Mouse (Mus musculus) heart, postnatal 0 days (tissue): ENCODE measurements around the gene Dmd. TPM values are rescaled to one million over a fixed set of nuclear protein-coding genes. Genes with fewer than 3 reads are reported as not detected.

ENCODE experiments used
- ATAC-seq: fragments of 200-750 bp; cut with Nextera tagmentation; 2 replicates; pipeline ENCODE4 v1.8.0; 2017; ENCODE audit warnings: low read depth, moderate number of reproducible peaks, moderate library complexity; ENCODE audit not compliant: insufficient read depth
- DNase-seq: peaks from one replicate; pipeline ENCODE4 v3.0.0-alpha.2; 2016; ENCODE audit warnings: low spot score
- H3K27ac ChIP-seq: fragments of 300-500 bp; sonication (generic); 2 replicates; pipeline ENCODE4 v1.5.1; 2014; ENCODE audit warnings: low read depth, mild to moderate bottlenecking
- H3K27me3 ChIP-seq: fragments of 300-500 bp; sonication (generic); 2 replicates; pipeline ENCODE4 v1.6.1; 2014; ENCODE audit warnings: low read length, mixed read lengths; ENCODE audit not compliant: control insufficient read depth, insufficient read depth
- H3K36me3 ChIP-seq: fragments of 300-500 bp; sonication (generic); replicated peaks from 2 replicates; pipeline ENCODE4 v1.6.1; 2014; ENCODE audit warnings: low read length, mixed read lengths; ENCODE audit not compliant: control insufficient read depth, insufficient read depth
- H3K4me1 ChIP-seq: fragments of 300-500 bp; sonication (generic); 2 replicates; pipeline ENCODE4 v1.6.1; 2014; ENCODE audit warnings: antibody characterized with exemption; ENCODE audit not compliant: control insufficient read depth, insufficient read depth
- H3K4me2 ChIP-seq: fragments of 300-500 bp; sonication (generic); 2 replicates; pipeline ENCODE4 v1.6.1; 2014; ENCODE audit warnings: low read depth, mild to moderate bottlenecking, low read length, moderate library complexity
- H3K4me3 ChIP-seq: fragments of 300-500 bp; sonication (generic); 2 replicates; pipeline ENCODE4 v1.5.1; 2014; ENCODE audit warnings: low read depth, low read length
- H3K9ac ChIP-seq: fragments of 300-500 bp; sonication (generic); replicated peaks from 2 replicates; pipeline ENCODE4 v1.6.1; 2014; ENCODE audit warnings: low read depth, low read length, mixed read lengths
- H3K9me3 ChIP-seq: fragments of 300-500 bp; sonication (generic); replicated peaks from 2 replicates; pipeline ENCODE4 v1.6.1; 2016; ENCODE audit warnings: low read length; ENCODE audit not compliant: control insufficient read depth
- CTCF ChIP-seq: IDR thresholded peaks from 2 replicates; pipeline ENCODE4 v1.5.1; 2016; ENCODE audit warnings: antibody characterized with exemption, control low read depth, low read depth
- EP300 ChIP-seq: IDR thresholded peaks from 2 replicates; pipeline ENCODE4 v1.6.1; 2016; ENCODE audit warnings: antibody characterized with exemption, low read depth
- WGBS: fragments of 180-500 bp; shearing (Covaris S2); extraction: QIAGEN DNeasy Blood & Tissue Kit; methylation state at CpG from one replicate; pipeline ENCODE4 v1.1.7; 2014; 5-methylcytosine and 5-hydroxymethylcytosine counted together
- polyA plus RNA-seq: library from polyadenylated mRNA; unstranded; fragments of >200 nt; fragmentation: Nextera tagmentation; extraction: Ambion mirVana; gene quantifications from 2 replicates; pipeline ENCODE4 v1.2.1, GENCODE M21; 2015
- total RNA-seq: library from RNA; depleted of rRNA; stranded (reverse); fragments of >200 nt; gene quantifications from 2 replicates; pipeline ENCODE4 v1.2.3, GENCODE M21; 2014; ENCODE audit warnings: low replicate concordance

Dmd gene
- total and polyA plus RNA-seq, 2 experiments from 2014 or later: 25.6 to 85.8 TPM

GRCm38 (mm10) chrX:85187565-85187964, 2238.9 kb downstream of the Dmd start:
- TF ChIP-seq EP300 (no peak), CTCF (no peak)
- no peaks in the 10 kb centered on the region for H3K9me3 ChIP-seq
- H3K27ac ChIP-seq: no peak overlapping the region
- H3K4me2 ChIP-seq: no peak overlapping the region
- no peak for ATAC-seq
- no peak overlapping the region for H3K9ac ChIP-seq
- no peaks in the 10 kb centered on the region for H3K36me3 ChIP-seq
- no peaks in the 10 kb centered on the region for H3K27me3 ChIP-seq
- WGBS: 18% methylated on average over 2 of the region's 2 CpGs
- no peaks in the 10 kb centered on the region for H3K4me1 ChIP-seq
- H3K4me3 ChIP-seq: no peak overlapping the region
- DNase-seq: peak; percentile 12

GRCm38 (mm10) chrX:85193856-85194255, 2245.2 kb downstream of the Dmd start:
- H3K27ac ChIP-seq: no peak overlapping the region
- no peaks in the 10 kb centered on the region for H3K36me3 ChIP-seq
- no peaks in the 10 kb centered on the region for H3K27me3 ChIP-seq
- no peak overlapping the region for H3K9ac ChIP-seq
- TF ChIP-seq EP300 (no peak), CTCF (no peak)
- ATAC-seq (no peak), DNase-seq (no peak)
- no peaks in the 10 kb centered on the region for H3K4me1 ChIP-seq
- H3K9me3 ChIP-seq: no peaks in the 10 kb centered on the region
- no peak overlapping the region for H3K4me2 ChIP-seq
- no peak overlapping the region for H3K4me3 ChIP-seq

- no peak for TF ChIP-seq EP300
- no peak for TF ChIP-seq CTCF
- 70% methylated on average over 5 of the region's 5 CpGs for WGBS
- H3K4me2 ChIP-seq: no peak overlapping the region
- no peak overlapping the region for H3K4me3 ChIP-seq
- H3K4me1 ChIP-seq: no peaks in the 10 kb centered on the region
- no peak overlapping the region for H3K9ac ChIP-seq
- H3K9me3 ChIP-seq: no peaks in the 10 kb centered on the region
- ATAC-seq (no peak), DNase-seq (no peak)
- no peak overlapping the region for H3K27ac ChIP-seq
- H3K27me3 ChIP-seq: no peaks in the 10 kb centered on the region
- no peaks in the 10 kb centered on the region for H3K36me3 ChIP-seq
Measured at GRCm38 (mm10) chrX:85197688-85198087, 2249.0 kb downstream of the Dmd start.

- no peaks in the 10 kb centered on the region for H3K9me3 ChIP-seq
- H3K9ac ChIP-seq: no peak overlapping the region
- no peak for ATAC-seq
- no peaks in the 10 kb centered on the region for H3K27me3 ChIP-seq
- no peaks in the 10 kb centered on the region for H3K4me1 ChIP-seq
- H3K4me2 ChIP-seq: no peak overlapping the region
- no peak overlapping the region for H3K27ac ChIP-seq
- no peak for TF ChIP-seq CTCF
- TF ChIP-seq EP300: no peak
- H3K36me3 ChIP-seq: no peaks in the 10 kb centered on the region
- WGBS: 79% methylated on average over 3 of the region's 3 CpGs
- no peak overlapping the region for H3K4me3 ChIP-seq
- no peak for DNase-seq
Measured at GRCm38 (mm10) chrX:85199398-85199797, 2250.7 kb downstream of the Dmd start.

GRCm38 (mm10) chrX:85207001-85207400, 2258.3 kb downstream of the Dmd start:
- no peak overlapping the region for H3K27ac ChIP-seq
- DNase-seq (no peak), ATAC-seq (no peak)
- H3K9ac ChIP-seq: no peak overlapping the region
- WGBS: 68% methylated on average over 2 of the region's 2 CpGs
- H3K4me2 ChIP-seq: no peak overlapping the region
- no peaks in the 10 kb centered on the region for H3K4me1 ChIP-seq
- no peaks in the 10 kb centered on the region for H3K9me3 ChIP-seq
- H3K4me3 ChIP-seq: no peak overlapping the region
- TF ChIP-seq CTCF (no peak), EP300 (no peak)
- H3K27me3 ChIP-seq: no peaks in the 10 kb centered on the region
- no peaks in the 10 kb centered on the region for H3K36me3 ChIP-seq

- no peaks in the 10 kb centered on the region for H3K9me3 ChIP-seq
- no peak overlapping the region for H3K4me3 ChIP-seq
- no peak overlapping the region for H3K27ac ChIP-seq
- H3K4me2 ChIP-seq: no peak overlapping the region
- H3K27me3 ChIP-seq: no peaks in the 10 kb centered on the region
- TF ChIP-seq CTCF: no peak
- TF ChIP-seq EP300: no peak
- ATAC-seq: no peak
- no peak overlapping the region for H3K9ac ChIP-seq
- no peak for DNase-seq
- H3K4me1 ChIP-seq: no peaks in the 10 kb centered on the region
- no peaks in the 10 kb centered on the region for H3K36me3 ChIP-seq
Measured at GRCm38 (mm10) chrX:85226883-85227282, 2278.2 kb downstream of the Dmd start.
